Mouse (Mus musculus) heart, embryonic 14.5 days (tissue): ENCODE measurements around the gene Rpap3. TPM values are rescaled to one million over a fixed set of nuclear protein-coding genes. Genes with fewer than 3 reads are reported as not detected.

Source experiments
- ATAC-seq: fragments of 200-750 bp; cut with Nextera tagmentation; 2 replicates; pipeline ENCODE4 v1.8.0; 2017; ENCODE audit warnings: low read depth, moderate TSS enrichment; ENCODE audit not compliant: insufficient number of reproducible peaks, insufficient read depth, low FRiP score
- H3K27ac ChIP-seq, 2 experiments: fragments of 200-500 bp in 1 of 2; fragments of 300-500 bp in 1 of 2; sonication (generic) in 1 of 2; replicated peaks in 1 of 2; 2 replicates each; pipeline ENCODE4 v1.5.1; 2012 to 2014; ENCODE audit warnings: low read depth in 2 of 2, low read length in 2 of 2, control low read depth in 1 of 2, mild to moderate bottlenecking in 1 of 2, mixed read lengths in 1 of 2; ENCODE audit not compliant: control insufficient read depth in 1 of 2, insufficient read depth in 1 of 2
- H3K27me3 ChIP-seq: fragments of 300-500 bp; sonication (generic); 2 replicates; pipeline ENCODE4 v1.6.1; 2014; ENCODE audit warnings: mild to moderate bottlenecking, low read length, control low read depth; ENCODE audit not compliant: control insufficient read depth, insufficient read depth
- H3K36me3 ChIP-seq: fragments of 300-500 bp; sonication (generic); 2 replicates; pipeline ENCODE4 v1.6.1; 2014; ENCODE audit warnings: mild to moderate bottlenecking, control low read depth, low read length, mixed read lengths; ENCODE audit not compliant: control insufficient read depth, insufficient read depth
- H3K4me1 ChIP-seq, 2 experiments: fragments of 200-500 bp in 1 of 2; fragments of 300-500 bp in 1 of 2; sonication (generic) in 1 of 2; 2 replicates each; pipeline ENCODE4 v1.6.1; 2012 to 2014; ENCODE audit warnings: low read length in 2 of 2, control low read depth in 1 of 2, mixed read lengths in 1 of 2; ENCODE audit not compliant: control insufficient read depth in 2 of 2, insufficient read depth in 2 of 2
- H3K4me2 ChIP-seq: fragments of 300-500 bp; sonication (generic); 2 replicates; pipeline ENCODE4 v1.6.1; 2014; ENCODE audit warnings: mild to moderate bottlenecking, low read length
- H3K4me3 ChIP-seq, 2 experiments: fragments of 200-500 bp in 1 of 2; fragments of 300-500 bp in 1 of 2; sonication (generic) in 1 of 2; 2 replicates each; pipeline ENCODE4 v1.5.1; 2012 to 2014; ENCODE audit warnings: low read length in 2 of 2, mild to moderate bottlenecking in 2 of 2, control low read depth in 1 of 2, low read depth in 1 of 2, moderate library complexity in 1 of 2; ENCODE audit not compliant: control insufficient read depth in 1 of 2, insufficient read depth in 1 of 2
- H3K9ac ChIP-seq: fragments of 300-500 bp; sonication (generic); 2 replicates; pipeline ENCODE4 v1.6.1; 2014; ENCODE audit warnings: mild to moderate bottlenecking, low read length
- H3K9me3 ChIP-seq: fragments of 300-500 bp; sonication (generic); 2 replicates; pipeline ENCODE4 v1.6.1; 2016; ENCODE audit warnings: low read length, control low read depth; ENCODE audit not compliant: control insufficient read depth
- WGBS: fragments of 180-500 bp; shearing (Covaris S2); extraction: QIAGEN DNeasy Blood & Tissue Kit; methylation state at CpG from one replicate; pipeline ENCODE4 v1.1.7; 2014; 5-methylcytosine and 5-hydroxymethylcytosine counted together
- polyA plus RNA-seq: library from polyadenylated mRNA; unstranded; fragments of >200 nt; fragmentation: Nextera tagmentation; extraction: Ambion mirVana; gene quantifications from 2 replicates; pipeline ENCODE4 v1.2.1, GENCODE M21; 2014

Gene Rpap3
- polyA plus RNA-seq, result 24.2 and 24.7 TPM in 2 replicates

DNA sequence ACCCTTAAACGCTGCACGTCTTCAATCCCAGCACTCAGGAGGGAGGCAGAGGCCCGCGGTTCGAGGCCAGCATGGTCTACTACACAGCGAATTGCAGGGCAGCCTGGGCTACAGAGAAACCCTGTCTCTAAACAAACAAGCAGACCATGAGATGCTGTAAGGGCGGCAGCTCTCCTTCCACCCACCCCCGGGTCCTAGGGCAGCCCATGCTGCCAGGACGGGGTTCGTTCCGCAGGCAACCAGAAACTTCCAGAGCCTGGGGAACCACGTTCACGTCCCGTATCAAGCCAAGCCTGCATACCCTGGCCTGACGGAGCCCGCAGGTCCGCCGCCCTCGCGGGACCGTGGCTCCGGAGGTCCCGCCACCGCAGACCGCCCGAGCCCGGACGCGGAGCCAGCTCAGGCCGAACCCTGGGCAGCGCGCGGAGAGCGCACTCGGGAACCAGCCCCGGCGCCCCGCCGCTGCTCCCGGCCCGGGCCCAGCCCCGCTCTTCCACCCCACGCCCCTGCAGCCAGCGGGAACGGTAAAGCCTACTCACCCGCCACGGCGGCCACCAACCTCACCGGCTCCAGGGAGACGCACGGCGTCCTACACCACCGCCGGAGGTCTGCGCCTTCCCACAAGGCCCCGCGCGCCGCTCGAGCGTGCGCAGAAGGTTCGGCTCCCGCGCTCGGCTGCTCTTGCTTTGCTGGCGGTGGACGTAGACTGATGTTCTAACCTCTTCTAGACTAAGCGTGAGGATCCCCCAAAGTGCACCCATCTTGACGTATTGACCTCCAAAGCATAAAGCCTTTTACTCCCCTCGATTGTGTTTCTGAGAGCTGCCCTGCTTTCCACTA lies at the start of gene Rpap3:
Gene Rpap3 (minus strand): TSS at position 615 of the 840 bp plus-strand sequence.
- Histone ChIP-seq H3K4me2 (peak within 1 kb of the TSS; percentile 89), H3K4me1 (peaks cover 0 to 8% of the 10 kb centered on the region in 2 experiments; a peak in 1 of 4 replicates), H3K36me3 (peaks cover 25% of the 10 kb centered on the region), H3K27me3 (no peaks in the 10 kb centered on the region), H3K9ac (peak within 1 kb of the TSS; percentile 88), H3K27ac (peak within 1 kb of the TSS; percentile 46 to 56; a peak in 3 of 4 replicates), H3K4me3 (peak within 1 kb of the TSS; percentile 72 to 80), H3K9me3 (no peaks in the 10 kb centered on the region)
- WGBS, result under 1% methylated on average over 71 of the region's 71 CpGs
- ATAC-seq, result peak; percentile 75

DNA sequence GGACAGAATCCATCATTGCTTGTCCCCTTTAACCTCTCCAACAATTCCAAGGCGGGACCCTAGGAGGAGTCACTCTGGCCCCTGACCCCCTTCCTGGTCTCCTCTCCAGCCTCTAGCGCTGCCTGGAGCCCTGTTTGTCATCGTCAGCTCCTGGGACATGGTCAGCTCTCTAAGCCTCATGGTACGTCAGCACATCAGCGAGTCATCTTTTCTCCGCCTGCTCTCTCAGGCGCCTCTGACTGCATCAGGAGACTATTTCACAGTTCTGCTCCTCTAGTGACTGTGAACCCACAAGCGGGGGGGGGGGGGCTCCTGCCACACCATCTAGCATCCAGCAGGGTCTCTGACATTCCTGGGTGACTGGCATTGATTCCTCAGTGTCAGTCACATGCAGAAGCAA lies 49.7 kb upstream of the Rpap3 start:
- Histone ChIP-seq H3K9me3 (no peaks in the 10 kb centered on the region), H3K4me2 (no peak overlapping the region), H3K27ac (no peak overlapping the region), H3K4me3 (no peak overlapping the region), H3K27me3 (no peaks in the 10 kb centered on the region), H3K9ac (no peak overlapping the region), H3K4me1 (peaks cover 34 to 37% of the 10 kb centered on the region in 2 experiments), H3K36me3 (peaks cover 30% of the 10 kb centered on the region)
- WGBS, result 28% methylated on average over 8 of the region's 8 CpGs
- ATAC-seq, result no peak

DNA sequence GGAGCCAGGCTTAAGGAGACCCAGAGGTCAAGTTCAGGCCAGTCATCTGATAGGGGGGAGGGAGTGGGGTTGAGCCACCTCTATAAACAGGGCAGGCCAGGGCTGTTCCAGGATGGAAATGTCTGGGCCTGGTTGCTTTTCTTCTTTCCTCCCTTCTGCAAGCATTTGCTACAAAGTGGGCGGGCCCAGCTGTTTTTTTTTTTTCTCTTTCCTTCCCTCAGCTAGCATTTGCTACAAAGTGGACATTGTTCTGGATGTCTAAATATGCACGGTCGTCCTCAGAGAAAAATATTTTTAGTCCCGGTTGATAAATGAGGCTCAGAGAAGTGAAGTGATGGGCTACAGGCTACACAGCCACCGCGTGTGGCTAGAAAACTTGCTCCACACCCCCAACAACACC lies 48.9 kb upstream of the Rpap3 start:
- H3K4me1 ChIP-seq, result peaks cover 42 to 46% of the 10 kb centered on the region in 2 experiments
- no peak overlapping the region for H3K4me3 ChIP-seq
- H3K27ac ChIP-seq, result 0 out of 4 replicates have a peak overlapping the region, but pooled peaks of 1 of the 2 experiments have one; percentile 20
- H3K9ac ChIP-seq, result peak overlapping the region; percentile 27; the same call in 1 of the 2 replicates
- 22% methylated on average over 6 of the region's 6 CpGs for WGBS
- H3K4me2 ChIP-seq, result no peak overlapping the region
- ATAC-seq, result no peak
- H3K27me3 ChIP-seq, result no peaks in the 10 kb centered on the region
- H3K36me3 ChIP-seq, result peaks cover 25% of the 10 kb centered on the region
- no peaks in the 10 kb centered on the region for H3K9me3 ChIP-seq

DNA sequence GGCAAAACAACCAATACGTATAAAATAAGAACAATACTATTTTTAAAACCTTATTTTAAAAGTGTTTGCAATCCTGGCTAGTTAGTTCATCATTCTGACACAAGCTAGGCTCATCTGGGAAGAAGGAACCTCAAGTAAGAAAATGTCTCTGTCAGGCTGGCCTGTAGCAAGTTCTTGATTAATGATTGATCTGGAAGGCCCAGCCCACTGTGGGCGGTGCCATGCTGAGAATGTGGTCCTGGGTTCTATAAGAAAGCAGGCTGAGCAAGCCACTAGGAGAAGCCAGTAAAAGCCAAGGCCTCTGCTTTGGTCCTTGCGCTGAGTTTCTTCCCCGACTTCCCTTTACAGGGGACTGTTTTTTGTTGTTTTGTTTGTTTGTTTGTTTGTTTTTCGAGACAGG lies 46.9 kb upstream of the Rpap3 start:
- peaks cover 53 to 65% of the 10 kb centered on the region in 2 experiments for H3K4me1 ChIP-seq
- no peak overlapping the region for H3K4me2 ChIP-seq
- no peaks in the 10 kb centered on the region for H3K9me3 ChIP-seq
- peaks cover 13% of the 10 kb centered on the region for H3K36me3 ChIP-seq
- WGBS, result 91% methylated on average over 5 of the region's 5 CpGs
- ATAC-seq, result no peak
- no peaks in the 10 kb centered on the region for H3K27me3 ChIP-seq
- no peak overlapping the region for H3K4me3 ChIP-seq
- no peak overlapping the region for H3K9ac ChIP-seq
- no peak overlapping the region for H3K27ac ChIP-seq

DNA sequence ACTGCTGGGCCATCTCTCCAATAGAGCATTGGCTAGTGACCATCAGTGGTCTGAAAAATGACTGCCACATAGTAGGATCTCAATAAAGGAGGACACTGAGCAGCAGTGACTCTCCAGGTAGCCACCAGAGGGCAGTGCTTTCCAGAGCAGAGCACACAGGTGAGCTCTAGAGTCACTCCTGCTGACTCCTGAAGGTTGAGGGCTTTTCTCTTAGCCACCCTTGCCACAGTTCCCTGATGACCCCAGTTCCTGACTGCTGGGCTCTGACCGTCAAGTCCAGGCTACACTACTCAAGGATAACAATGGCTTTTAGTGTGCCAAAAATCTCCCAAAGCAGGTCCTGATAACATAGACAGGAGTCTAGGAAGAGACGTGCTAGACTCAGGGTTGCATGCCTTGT lies 46.1 kb upstream of the Rpap3 start:
- H3K4me1 ChIP-seq, result peaks cover 56 to 71% of the 10 kb centered on the region in 2 experiments
- H3K27ac ChIP-seq, result no peak overlapping the region
- WGBS, result 31% methylated on average over 2 of the region's 2 CpGs
- no peaks in the 10 kb centered on the region for H3K9me3 ChIP-seq
- no peak overlapping the region for H3K9ac ChIP-seq
- H3K4me2 ChIP-seq, result no peak overlapping the region
- no peaks in the 10 kb centered on the region for H3K27me3 ChIP-seq
- H3K36me3 ChIP-seq, result peaks cover 17% of the 10 kb centered on the region
- ATAC-seq, result no peak
- no peak overlapping the region for H3K4me3 ChIP-seq

DNA sequence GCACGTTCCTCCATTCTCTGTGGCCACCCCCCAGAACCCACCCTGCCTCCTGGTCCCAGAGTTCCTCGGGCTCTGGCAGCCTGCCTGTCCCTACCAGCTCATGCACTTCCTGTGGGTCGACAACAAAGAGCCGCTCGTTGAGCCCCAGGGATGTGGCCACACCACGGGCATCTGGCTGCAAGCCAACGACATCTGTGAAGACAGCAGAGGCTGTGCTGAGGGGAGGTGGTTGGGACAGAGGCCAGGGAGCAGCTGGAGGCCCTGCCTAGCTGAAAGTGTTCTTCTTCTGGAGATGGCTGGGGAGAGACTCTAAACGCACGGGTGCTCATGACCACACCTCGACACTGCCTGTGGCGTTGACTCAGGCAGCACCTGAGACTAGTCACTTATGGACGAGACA lies 45.1 kb upstream of the Rpap3 start:
- Histone ChIP-seq H3K4me3 (no peak overlapping the region), H3K9me3 (no peaks in the 10 kb centered on the region), H3K27me3 (no peaks in the 10 kb centered on the region), H3K9ac (peak overlapping the region; percentile 56), H3K4me2 (peak overlapping the region; percentile 33), H3K4me1 (peaks cover 56 to 74% of the 10 kb centered on the region in 2 experiments), H3K36me3 (peaks cover 23% of the 10 kb centered on the region), H3K27ac (peak overlapping the region; percentile 81 to 83)
- ATAC-seq, result peak; percentile 86
- 6% methylated on average over 12 of the region's 12 CpGs for WGBS

DNA sequence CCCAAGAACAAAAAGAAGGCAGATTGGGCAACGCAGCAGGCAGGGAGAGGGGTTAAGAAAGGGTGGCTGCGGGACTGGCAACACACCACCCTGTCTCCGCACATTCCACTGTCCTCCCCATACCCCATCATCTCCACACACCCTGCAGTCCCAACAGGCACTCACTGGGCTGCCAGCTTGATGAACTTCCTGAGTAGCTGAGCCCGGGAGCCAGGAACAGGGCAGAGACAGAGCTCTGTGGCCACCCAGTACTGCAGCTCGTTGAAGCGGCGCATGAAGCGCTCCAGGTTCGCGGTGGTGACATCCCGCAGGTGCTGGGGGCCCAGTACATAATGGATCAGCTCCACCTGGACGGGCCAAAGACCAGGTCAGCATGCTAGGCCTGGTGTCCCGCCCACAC lies 44.2 kb upstream of the Rpap3 start:
- 82% methylated on average over 13 of the region's 13 CpGs for WGBS
- H3K27me3 ChIP-seq, result no peaks in the 10 kb centered on the region
- H3K27ac ChIP-seq, result peak overlapping the region; percentile 81 to 83; a peak in 3 of 4 replicates
- H3K4me1 ChIP-seq, result peaks cover 56 to 74% of the 10 kb centered on the region in 2 experiments
- peak overlapping the region; percentile 56 for H3K9ac ChIP-seq
- no peak overlapping the region for H3K4me3 ChIP-seq
- H3K9me3 ChIP-seq, result no peaks in the 10 kb centered on the region
- H3K4me2 ChIP-seq, result peak overlapping the region; percentile 33
- no peak for ATAC-seq
- peaks cover 28% of the 10 kb centered on the region for H3K36me3 ChIP-seq
